Mouse (Mus musculus) adrenal gland, adult 2 months (tissue): Measurements from ENCODE around the gene Sgsh. TPM values are rescaled to one million over a fixed set of nuclear protein-coding genes. Genes with fewer than 3 reads are reported as not detected.
A peak's percentile ranks its signal among the peaks of the same experiment; 100 is the strongest.

ENCODE experiments used
- DNase-seq: peaks from one replicate; pipeline ENCODE4 v3.0.0; 2021
- microRNA-seq, 2 experiments: library from miRNA; unstranded; fragments of <30 nt; microRNA quantifications; one replicate each; pipeline ENCODE4 v1.2.0; 2021
- polyA plus RNA-seq: library from polyadenylated mRNA; depleted of rRNA; stranded (reverse); fragments of >200 nt; gene quantifications from 2 replicates; pipeline ENCODE4 v1.2.3, GENCODE M21; 2012; rRNA removed
- total RNA-seq, 2 experiments: library from RNA; stranded (reverse); gene quantifications; 2 replicates each; pipeline ENCODE4 v1.2.3; 2021

Sgsh gene
- total and polyA plus RNA-seq, 3 experiments: 19.6 to 92.1 (median 22.4) TPM

GRCm38 (mm10) chr11:119306762-119307657 lies 48.3 kb downstream of the Sgsh start:
- DNase-seq: no peak

- peak; percentile 25 for DNase-seq
Observed at GRCm38 (mm10) chr11:119304904-119305712, 50.2 kb downstream of the Sgsh start.

GRCm38 (mm10) chr11:119300986-119301385 lies 54.4 kb downstream of the Sgsh start:
- no peak for DNase-seq

GRCm38 (mm10) chr11:119300246-119300935 lies 54.9 kb downstream of the Sgsh start:
- DNase-seq: no peak

GRCm38 (mm10) chr11:119299391-119300245 lies 55.7 kb downstream of the Sgsh start, which contains the start of gene Eif4a3:
Gene Eif4a3, minus strand, starts transcription at chr11:119300089.
- DNase-seq: peak; percentile 96

GRCm38 (mm10) chr11:119298917-119299316 lies 56.4 kb downstream of the Sgsh start:
- no peak for DNase-seq

- no peak for DNase-seq
Observed at GRCm38 (mm10) chr11:119297996-119298395, 57.3 kb downstream of the Sgsh start.

Small RNAs within 50 kb of the gene (microRNA-seq; reads per million reads assigned to microRNA genes)
- 0 to 0.88 reads per million in 2 experiments for gene Mir1932

Other genes with a start within 250 kb of the Sgsh start
- 10 to 100 TPM; 12.8 to 24.5 TPM for gene Tbc1d16, start 127.0 kb downstream of the Sgsh start, total RNA-seq
- gene Tbc1d16, start 127.0 kb downstream of the Sgsh start, polyA plus RNA-seq: 6.2 and 7.3 TPM in 2 replicates
- under 1 TPM; 0.26 to 0.83 TPM for gene Ccdc40, start 127.0 kb downstream of the Sgsh start, total RNA-seq
- gene Ccdc40, start 127.0 kb downstream of the Sgsh start, polyA plus RNA-seq: 0.34 and 1.1 TPM in 2 replicates
- gene Gaa, start 87.6 kb downstream of the Sgsh start, total RNA-seq: 100 to 1,000 TPM; 119 to 123 TPM
- gene Gaa, start 87.6 kb downstream of the Sgsh start, polyA plus RNA-seq: 363 and 377 TPM in 2 replicates
- 100 to 1,000 TPM; 117 to 126 TPM for gene Eif4a3, start 55.4 kb downstream of the Sgsh start, total RNA-seq
- gene Eif4a3, start 55.4 kb downstream of the Sgsh start, polyA plus RNA-seq: 38.7 and 44.4 TPM in 2 replicates
- gene Card14, start 47.8 kb downstream of the Sgsh start, total RNA-seq: 1 to 10 TPM in 1 of 2 experiments, not detected in 1; 1.0 TPM
- gene Card14, start 47.8 kb downstream of the Sgsh start, polyA plus RNA-seq: 0.55 and 1.3 TPM in 2 replicates
- 1 to 10 TPM; 5.1 to 6.9 TPM for gene Slc26a11, start within 50 bp of the Sgsh start, total RNA-seq
- gene Slc26a11, start within 50 bp of the Sgsh start, polyA plus RNA-seq: 22.6 and 26.9 TPM in 2 replicates
- gene Rnf213, start 37.6 kb upstream of the Sgsh start, total RNA-seq: 10 to 100 TPM; 20.8 to 27.3 TPM
- 11.4 and 12.5 TPM in 2 replicates for gene Rnf213, start 37.6 kb upstream of the Sgsh start, polyA plus RNA-seq
- gene Endov, start 135.8 kb upstream of the Sgsh start, total RNA-seq: 10 to 100 TPM; 12.1 to 18.9 TPM
- 12.8 and 14.7 TPM in 2 replicates for gene Endov, start 135.8 kb upstream of the Sgsh start, polyA plus RNA-seq
- gene Nptx1, start 192.2 kb upstream of the Sgsh start, total RNA-seq: 1 to 10 TPM; 2.2 to 4.9 TPM
- 1.9 and 2.2 TPM in 2 replicates for gene Nptx1, start 192.2 kb upstream of the Sgsh start, polyA plus RNA-seq
- gene Rptor, start 247.4 kb upstream of the Sgsh start, total RNA-seq: 10 to 100 TPM; 43.7 to 47.7 TPM
- gene Rptor, start 247.4 kb upstream of the Sgsh start, polyA plus RNA-seq: 37.7 and 45.2 TPM in 2 replicates